Mouse (Mus musculus) hindbrain, embryonic 15.5 days (tissue): ENCODE measurements around the gene Cnn2. TPM values are rescaled to one million over a fixed set of nuclear protein-coding genes. Genes with fewer than 3 reads are reported as not detected.

ENCODE experiments used
- ATAC-seq: fragments of 200-750 bp; cut with Nextera tagmentation; 2 replicates; pipeline ENCODE4 v1.8.0; 2017; ENCODE audit warnings: low read depth, moderate number of reproducible peaks, moderate TSS enrichment; ENCODE audit not compliant: low FRiP score
- H3K27ac ChIP-seq: fragments of 300-500 bp; sonication (generic); replicated peaks from 2 replicates; pipeline ENCODE4 v1.5.1; 2015; ENCODE audit warnings: mild to moderate bottlenecking, inconsistent platforms
- H3K27me3 ChIP-seq: fragments of 300-500 bp; sonication (generic); 2 replicates; pipeline ENCODE4 v1.6.1; 2015; ENCODE audit warnings: control low read depth, inconsistent platforms
- H3K36me3 ChIP-seq: fragments of 300-500 bp; sonication (generic); 2 replicates; pipeline ENCODE4 v1.6.1; 2015; ENCODE audit warnings: control low read depth, inconsistent platforms
- H3K4me1 ChIP-seq: fragments of 300-500 bp; sonication (generic); replicated peaks from 2 replicates; pipeline ENCODE4 v1.6.1; 2015; ENCODE audit warnings: control low read depth, inconsistent platforms
- H3K4me2 ChIP-seq: fragments of 300-500 bp; sonication (generic); 2 replicates; pipeline ENCODE4 v1.6.1; 2015; ENCODE audit warnings: moderate library complexity, mild to moderate bottlenecking, inconsistent platforms
- H3K4me3 ChIP-seq: fragments of 300-500 bp; sonication (generic); 2 replicates; pipeline ENCODE4 v1.5.1; 2015; ENCODE audit warnings: mild to moderate bottlenecking, inconsistent platforms
- H3K9ac ChIP-seq: fragments of 300-500 bp; sonication (generic); 2 replicates; pipeline ENCODE4 v1.6.1; 2015; ENCODE audit warnings: inconsistent platforms
- H3K9me3 ChIP-seq: fragments of 300-500 bp; sonication (generic); 2 replicates; pipeline ENCODE4 v1.6.1; 2016; ENCODE audit warnings: control low read depth, inconsistent platforms
- WGBS: fragments of 180-500 bp; shearing (Covaris S2); methylation state at CpG from one replicate; pipeline ENCODE4 v1.1.7; 2015; 5-methylcytosine and 5-hydroxymethylcytosine counted together
- polyA plus RNA-seq: library from polyadenylated mRNA; unstranded; fragments of >200 nt; fragmentation: Nextera tagmentation; extraction: Ambion mirVana; gene quantifications from 2 replicates; pipeline ENCODE4 v1.2.1, GENCODE M21; 2015

Gene Cnn2
- polyA plus RNA-seq, 1 experiment from 2014 or later: 29.4 TPM

GRCm38 (mm10) chr10:80024229-80025043 is 36.1 kb downstream of the Cnn2 start:
- Histone ChIP-seq H3K9ac (no peak overlapping the region), H3K4me3 (no peak overlapping the region), H3K9me3 (no peaks in the 10 kb centered on the region), H3K36me3 (no peaks in the 10 kb centered on the region), H3K27ac (no peak overlapping the region), H3K4me2 (no peak overlapping the region), H3K27me3 (peaks cover 10% of the 10 kb centered on the region), H3K4me1 (no peaks in the 10 kb centered on the region)
- WGBS: 79% methylated on average over 15 of the region's 15 CpGs
- ATAC-seq: no peak

- Histone ChIP-seq H3K9ac (no peak overlapping the region), H3K4me1 (no peaks in the 10 kb centered on the region), H3K27ac (no peak overlapping the region), H3K4me2 (no peak overlapping the region), H3K36me3 (no peaks in the 10 kb centered on the region), H3K27me3 (peaks cover 5% of the 10 kb centered on the region; the same call in 1 of the 2 replicates), H3K9me3 (no peaks in the 10 kb centered on the region), H3K4me3 (no peak overlapping the region)
- 64% methylated on average over 4 of the region's 4 CpGs for WGBS
- no peak for ATAC-seq
These were observed 36.6 kb downstream of the Cnn2 start for GRCm38 (mm10) chr10:80025044-80025347.

- Histone ChIP-seq H3K27ac (no peak overlapping the region), H3K4me2 (no peak overlapping the region), H3K36me3 (no peaks in the 10 kb centered on the region), H3K4me3 (no peak overlapping the region), H3K27me3 (peaks cover 2% of the 10 kb centered on the region; the same call in 1 of the 2 replicates), H3K9me3 (no peaks in the 10 kb centered on the region), H3K4me1 (no peaks in the 10 kb centered on the region), H3K9ac (no peak overlapping the region)
- ATAC-seq: no peak
- WGBS: 75% methylated on average over 10 of the region's 10 CpGs
These were observed 37.1 kb downstream of the Cnn2 start for GRCm38 (mm10) chr10:80025463-80025862.

DNA sequence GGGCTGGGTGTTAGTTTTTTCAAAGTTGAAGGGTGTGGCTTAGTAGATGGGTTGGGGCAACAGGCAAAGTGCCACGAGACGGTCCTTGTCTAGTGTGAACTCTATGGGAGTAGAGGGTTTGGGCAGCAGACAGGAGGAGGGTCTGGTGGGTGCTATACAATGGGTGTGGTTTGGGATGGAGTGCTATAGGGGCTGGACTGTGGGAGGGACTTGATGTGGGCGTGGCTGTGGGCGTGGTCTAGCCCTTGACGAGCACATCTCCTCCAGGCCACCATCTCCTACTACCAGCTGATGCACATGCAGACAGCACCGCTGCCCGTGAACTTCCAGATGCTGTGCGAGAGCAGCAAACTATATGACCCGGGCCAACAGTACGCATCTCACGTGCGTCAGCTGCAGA is 37.5 kb downstream of the Cnn2 start:
- H3K4me3 ChIP-seq: no peak overlapping the region
- no peaks in the 10 kb centered on the region for H3K27me3 ChIP-seq
- H3K27ac ChIP-seq: no peak overlapping the region
- H3K4me1 ChIP-seq: no peaks in the 10 kb centered on the region
- no peak overlapping the region for H3K9ac ChIP-seq
- no peak overlapping the region for H3K4me2 ChIP-seq
- WGBS: 62% methylated on average over 12 of the region's 12 CpGs
- H3K36me3 ChIP-seq: no peaks in the 10 kb centered on the region
- no peaks in the 10 kb centered on the region for H3K9me3 ChIP-seq
- no peak for ATAC-seq

- no peak for ATAC-seq
- Histone ChIP-seq H3K4me1 (no peaks in the 10 kb centered on the region), H3K27ac (no peak overlapping the region), H3K9ac (no peak overlapping the region), H3K27me3 (no peaks in the 10 kb centered on the region), H3K4me3 (no peak overlapping the region), H3K4me2 (no peak overlapping the region), H3K9me3 (no peaks in the 10 kb centered on the region), H3K36me3 (no peaks in the 10 kb centered on the region)
- 71% methylated on average over 20 of the region's 20 CpGs for WGBS
These were observed 39.5 kb downstream of the Cnn2 start for GRCm38 (mm10) chr10:80027681-80028520.

- Histone ChIP-seq H3K27ac (no peak overlapping the region), H3K27me3 (no peaks in the 10 kb centered on the region), H3K4me1 (no peaks in the 10 kb centered on the region), H3K4me2 (no peak overlapping the region), H3K4me3 (no peak overlapping the region), H3K9me3 (no peaks in the 10 kb centered on the region), H3K9ac (no peak overlapping the region), H3K36me3 (no peaks in the 10 kb centered on the region)
- ATAC-seq: no peak
- WGBS: 92% methylated on average over 13 of the region's 13 CpGs
These were observed 40.1 kb downstream of the Cnn2 start for GRCm38 (mm10) chr10:80028521-80028846.

DNA sequence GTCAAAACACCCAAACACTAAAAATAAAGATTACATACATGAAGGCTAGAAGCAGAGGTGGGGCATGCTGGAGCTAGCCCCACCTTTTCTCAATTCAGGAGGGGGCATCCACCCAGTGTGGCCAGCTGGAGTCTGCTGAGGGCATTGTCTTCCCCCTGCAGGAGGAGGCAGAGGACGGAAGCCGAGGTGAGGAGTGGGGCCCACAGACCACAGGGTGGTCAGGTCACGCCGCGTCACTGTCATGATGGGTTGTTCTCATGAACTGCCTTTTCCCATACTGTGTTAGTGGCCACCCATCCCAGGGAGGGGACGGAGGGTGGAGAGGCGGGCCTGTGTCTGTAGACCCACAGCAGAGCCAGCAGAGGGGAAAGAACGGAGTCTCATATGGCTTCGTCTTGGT is 41.8 kb downstream of the Cnn2 start:
- no peaks in the 10 kb centered on the region for H3K4me1 ChIP-seq
- 82% methylated on average over 9 of the region's 9 CpGs for WGBS
- H3K9ac ChIP-seq: no peak overlapping the region; the same call in 1 of the 2 replicates

GRCm38 (mm10) chr10:80030736-80031135 is 42.4 kb downstream of the Cnn2 start:
- WGBS: 74% methylated on average over 17 of the region's 17 CpGs

More for the DNA sequence above, 41.8 kb downstream of the Cnn2 start:
- Histone ChIP-seq H3K36me3 (peaks cover 5% of the 10 kb centered on the region; the same call in 1 of the 2 replicates), H3K27me3 (no peaks in the 10 kb centered on the region), H3K4me2 (no peak overlapping the region), H3K9me3 (no peaks in the 10 kb centered on the region), H3K4me3 (no peak overlapping the region), H3K27ac (no peak overlapping the region)
- ATAC-seq: no peak

DNA sequence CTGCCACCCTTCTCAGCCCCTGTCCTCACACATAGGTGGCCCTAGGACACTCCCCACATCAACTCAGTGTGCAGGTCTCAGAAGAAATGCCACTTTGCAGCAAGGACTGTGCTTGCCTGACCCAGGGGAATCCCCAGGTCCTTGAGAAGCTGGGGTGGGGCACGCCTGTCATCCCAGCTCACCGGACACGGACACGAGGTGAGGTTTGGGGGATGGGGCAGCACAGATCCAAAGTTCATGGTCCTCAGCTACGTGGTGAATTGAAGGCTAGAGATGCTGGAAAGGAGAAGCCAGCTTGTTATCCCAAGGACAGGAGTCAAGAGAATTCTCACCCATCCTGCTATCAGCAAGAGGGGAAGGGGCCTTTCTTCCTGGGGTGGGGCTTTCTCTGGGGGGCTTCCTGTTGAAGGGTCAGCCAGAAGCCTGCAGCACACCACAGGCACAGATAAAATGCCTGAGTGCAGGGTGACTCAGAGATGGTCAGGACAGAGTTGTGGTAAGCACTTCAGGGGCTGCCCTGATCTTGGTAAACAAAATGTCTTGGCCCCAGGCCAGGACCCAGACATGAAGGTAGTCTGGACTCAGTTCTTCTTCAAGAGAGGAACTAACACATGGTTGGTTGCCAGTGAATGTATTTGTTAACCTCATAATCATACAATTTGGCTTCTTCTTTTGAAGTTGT is 44.6 kb downstream of the Cnn2 start:
- H3K9me3 ChIP-seq: no peaks in the 10 kb centered on the region
- H3K4me1 ChIP-seq: peaks cover 4% of the 10 kb centered on the region
- H3K36me3 ChIP-seq: peaks cover 27% of the 10 kb centered on the region
- no peak for ATAC-seq
- 71% methylated on average over 5 of the region's 5 CpGs for WGBS
- no peak overlapping the region for H3K4me3 ChIP-seq
- H3K27me3 ChIP-seq: no peaks in the 10 kb centered on the region
- H3K27ac ChIP-seq: 0 out of 2 replicates have a peak overlapping the region, but pooled peaks have one; percentile 20
- no peak overlapping the region for H3K9ac ChIP-seq
- H3K4me2 ChIP-seq: no peak overlapping the region

More at GRCm38 (mm10) chr10:80030736-80031135, 42.4 kb downstream of the Cnn2 start:
- Histone ChIP-seq H3K36me3 (peaks cover 11% of the 10 kb centered on the region), H3K27me3 (no peaks in the 10 kb centered on the region), H3K9me3 (no peaks in the 10 kb centered on the region), H3K4me2 (no peak overlapping the region), H3K27ac (no peak overlapping the region), H3K4me1 (no peaks in the 10 kb centered on the region), H3K9ac (no peak overlapping the region), H3K4me3 (no peak overlapping the region)
- no peak for ATAC-seq

DNA sequence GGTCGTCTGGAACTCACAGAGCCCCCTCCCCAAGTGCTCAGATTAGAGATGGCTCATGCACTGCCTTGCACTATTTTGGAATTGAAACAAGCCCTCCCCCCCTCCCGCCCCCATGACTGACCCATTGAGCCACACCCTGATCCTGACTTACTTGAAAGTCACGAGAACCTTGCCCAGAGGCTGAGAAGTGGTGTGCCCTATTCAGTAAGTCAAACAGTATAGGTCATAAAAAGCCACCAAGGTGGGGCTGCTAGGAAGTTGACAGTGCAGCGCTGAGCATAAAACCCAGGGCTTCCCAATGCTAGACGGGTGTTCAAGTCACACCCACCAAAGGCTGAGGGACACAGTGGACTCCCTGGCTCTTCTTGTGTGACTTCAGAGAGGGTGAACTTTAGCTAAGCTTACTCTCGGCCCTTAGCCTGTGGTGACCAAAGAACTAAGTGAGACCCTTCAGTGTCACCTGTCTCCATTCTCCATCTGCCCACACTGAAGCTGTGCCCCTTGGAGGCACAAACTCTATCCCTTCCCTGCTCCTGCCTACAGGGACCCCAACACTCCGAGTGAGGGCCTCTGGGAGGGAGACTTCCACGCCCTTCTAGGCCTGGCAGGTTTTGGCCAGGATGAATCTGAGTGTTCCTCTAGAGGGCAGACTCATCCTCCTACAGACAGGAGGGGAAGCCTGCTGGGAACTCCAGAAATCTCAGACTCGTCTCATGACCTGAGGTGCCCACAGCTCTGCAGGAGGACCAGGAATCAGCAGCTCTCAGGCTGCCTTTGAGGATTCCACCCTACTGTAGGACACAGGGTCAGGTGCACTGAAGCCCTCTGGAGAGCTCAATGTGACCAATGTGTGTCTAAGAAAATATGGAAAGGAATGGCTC is 45.4 kb downstream of the Cnn2 start:
- WGBS: 51% methylated on average over 9 of the region's 9 CpGs
- peaks cover 12% of the 10 kb centered on the region for H3K4me1 ChIP-seq
- no peak for ATAC-seq
- H3K36me3 ChIP-seq: peaks cover 27% of the 10 kb centered on the region
- no peaks in the 10 kb centered on the region for H3K27me3 ChIP-seq
- no peak overlapping the region for H3K4me2 ChIP-seq
- no peaks in the 10 kb centered on the region for H3K9me3 ChIP-seq
- no peak overlapping the region for H3K9ac ChIP-seq
- no peak overlapping the region for H3K4me3 ChIP-seq
- H3K27ac ChIP-seq: peak overlapping the region; percentile 45; the same call in 1 of the 2 replicates

- Histone ChIP-seq H3K9me3 (no peaks in the 10 kb centered on the region), H3K9ac (no peak overlapping the region), H3K36me3 (peaks cover 27% of the 10 kb centered on the region), H3K27me3 (no peaks in the 10 kb centered on the region), H3K4me1 (peaks cover 19% of the 10 kb centered on the region), H3K4me2 (no peak overlapping the region), H3K27ac (no peak overlapping the region), H3K4me3 (no peak overlapping the region)
- no peak for ATAC-seq
- WGBS: 68% methylated on average over 8 of the region's 8 CpGs
These were observed 46.8 kb downstream of the Cnn2 start for GRCm38 (mm10) chr10:80035148-80035547.
